10 mouse cellular contexts compared by ENCODE assay signal in genomic region chr6:148556484-148556871, GRCm38 (mm10).
DNase-seq lines count a peak whose midpoint lies in the region; ATAC-seq and TF ChIP-seq lines count a peak whose summit lies in the region.
"Had no signal": no experiment of that assay in that cellular context is flagged by ENCODE, and none has a peak within 500 bp of the region (broad histone marks: within the 10 kb centered on the region; RNA-seq: fewer than 3 reads in every experiment).

No protein-coding gene starts in this region.

- 52% methylated on average over 2 of the region's 2 CpGs for WGBS in limb, embryonic 15.5 days
- 64% methylated on average over 2 of the region's 2 CpGs for WGBS in limb, embryonic 10.5 days
- WGBS in midbrain, embryonic 15.5 days = 89% methylated on average over 2 of the region's 2 CpGs
- 87% methylated on average over 2 of the region's 2 CpGs for WGBS in hindbrain, embryonic 13.5 days

- intact Hi-C loops in gastrocnemius, adult 2 months (cut with DNase I) = loop anchor here (10.0 kb wide), 1 partner anchor 208 kb away; no protein-coding TSS in a partner anchor
- intact Hi-C loops in gastrocnemius, postnatal 14 days (cut with DNase I; ENCODE audit: low total_unique reads) = no loop called here

- no peaks in the 10 kb centered on the region for H3K27me3 ChIP-seq in limb, embryonic 15.5 days
- H3K27me3 ChIP-seq in limb, embryonic 10.5 days (ENCODE audit: low read depth, poor library complexity, severe bottlenecking) = no peaks in the 10 kb centered on the region
- H3K27me3 ChIP-seq in midbrain, embryonic 15.5 days (replicated peaks) = no peaks in the 10 kb centered on the region
- H3K27me3 ChIP-seq in hindbrain, embryonic 13.5 days = no peaks in the 10 kb centered on the region

- H3K27ac ChIP-seq in gastrocnemius, adult 2 months = peak overlapping the region; percentile 65; the same call in 1 of the 2 replicates
- H3K27ac ChIP-seq in limb, embryonic 15.5 days = peak overlapping the region; percentile 73
- no peak overlapping the region for H3K27ac ChIP-seq in limb, embryonic 10.5 days
- H3K27ac ChIP-seq in midbrain, embryonic 15.5 days = 0 out of 2 replicates have a peak overlapping the region, but pooled peaks have one; percentile 38
- H3K27ac ChIP-seq in hindbrain, embryonic 13.5 days = no peak overlapping the region

- no peak for ATAC-seq in limb, embryonic 15.5 days (ENCODE audit: insufficient number of reproducible peaks, low FRiP score, low TSS enrichment, low read depth)
- ATAC-seq in midbrain, embryonic 15.5 days (replicated peaks) = no peak
- no peak for ATAC-seq in hindbrain, embryonic 13.5 days (ENCODE audit: low FRiP score)

- no peak for DNase-seq in gastrocnemius, adult 2 months
- no peak for DNase-seq in gastrocnemius, postnatal 14 days
- DNase-seq in limb, embryonic 10.5 days (ENCODE audit: low spot score) = no peak
- peak; percentile 29 for DNase-seq in fibroblast of lung, adult 2 months (ENCODE audit: low read depth)
- no peak for DNase-seq in testis, postnatal 10 days (ENCODE audit: low spot score)
- DNase-seq: cerebellum, postnatal 25 days; kidney, adult 8-10 months had no signal

- H3K4me2 ChIP-seq in limb, embryonic 15.5 days = no peak overlapping the region
- no peak overlapping the region for H3K4me2 ChIP-seq in midbrain, embryonic 15.5 days
- H3K4me2 ChIP-seq in hindbrain, embryonic 13.5 days = no peak overlapping the region

- H3K4me1 ChIP-seq in limb, embryonic 15.5 days = peaks cover 5% of the 10 kb centered on the region; the same call in 1 of the 2 replicates
- H3K4me1 ChIP-seq in limb, embryonic 10.5 days = no peaks in the 10 kb centered on the region
- H3K4me1 ChIP-seq in midbrain, embryonic 15.5 days = no peaks in the 10 kb centered on the region
- H3K4me1 ChIP-seq in hindbrain, embryonic 13.5 days (replicated peaks) = no peaks in the 10 kb centered on the region

- H3K36me3 ChIP-seq in limb, embryonic 15.5 days = no peaks in the 10 kb centered on the region
- H3K36me3 ChIP-seq in limb, embryonic 10.5 days = no peaks in the 10 kb centered on the region
- H3K36me3 ChIP-seq in midbrain, embryonic 15.5 days (replicated peaks) = no peaks in the 10 kb centered on the region
- H3K36me3 ChIP-seq in hindbrain, embryonic 13.5 days = no peaks in the 10 kb centered on the region

- H3K9me3 ChIP-seq in limb, embryonic 15.5 days = no peaks in the 10 kb centered on the region
- H3K9me3 ChIP-seq in limb, embryonic 10.5 days (replicated peaks) = no peaks in the 10 kb centered on the region
- no peaks in the 10 kb centered on the region for H3K9me3 ChIP-seq in midbrain, embryonic 15.5 days
- H3K9me3 ChIP-seq in hindbrain, embryonic 13.5 days = no peaks in the 10 kb centered on the region

- no peak overlapping the region for H3K9ac ChIP-seq in limb, embryonic 15.5 days
- H3K9ac ChIP-seq in midbrain, embryonic 15.5 days = no peak overlapping the region
- H3K9ac ChIP-seq in hindbrain, embryonic 13.5 days = no peak overlapping the region

- no peak for TF ChIP-seq CTCF in gastrocnemius, adult 2 months (IDR thresholded peaks at IDR 0.05)

- H3K4me3 ChIP-seq in gastrocnemius, adult 2 months = no peak overlapping the region
- no peak overlapping the region for H3K4me3 ChIP-seq in limb, embryonic 15.5 days
- no peak overlapping the region for H3K4me3 ChIP-seq in limb, embryonic 10.5 days
- no peak overlapping the region for H3K4me3 ChIP-seq in midbrain, embryonic 15.5 days
- no peak overlapping the region for H3K4me3 ChIP-seq in hindbrain, embryonic 13.5 days

Comparison
In these comparisons a context has a peak if more than half of its experiments do, and no peak if none do; other contexts are left out.
1. H3K27ac ChIP-seq: peak in gastrocnemius, adult 2 months (single experiment), limb, embryonic 15.5 days (single experiment) and midbrain, embryonic 15.5 days (single experiment); none in limb, embryonic 10.5 days (single experiment) and hindbrain, embryonic 13.5 days (single experiment).